Mouse (Mus musculus) embryonic facial prominence, embryonic 13.5 days (tissue): ENCODE measurements at regions not wholly inside any gene's neighbourhood (a gene's known extent, or its start where the extent isn't known, plus 50 kb on each side); places are given as distances from the start of the nearest gene placed in this dataset.

Experiments
- ATAC-seq: fragments of 200-750 bp; cut with Nextera tagmentation; 2 replicates; pipeline ENCODE4 v1.8.0; 2017; ENCODE audit warnings: low read depth; ENCODE audit not compliant: insufficient number of reproducible peaks, insufficient read depth, low FRiP score, low TSS enrichment
- H3K27ac ChIP-seq: fragments of 300-500 bp; sonication (generic); 2 replicates; pipeline ENCODE4 v1.5.1; 2015; ENCODE audit warnings: moderate library complexity, mild to moderate bottlenecking, inconsistent platforms
- H3K27me3 ChIP-seq: fragments of 300-500 bp; sonication (generic); 2 replicates; pipeline ENCODE4 v1.6.1; 2015; ENCODE audit warnings: mild to moderate bottlenecking, inconsistent platforms
- H3K36me3 ChIP-seq: fragments of 300-500 bp; sonication (generic); 2 replicates; pipeline ENCODE4 v1.6.1; 2015; ENCODE audit warnings: mild to moderate bottlenecking, inconsistent platforms
- H3K4me1 ChIP-seq: fragments of 300-500 bp; sonication (generic); 2 replicates; pipeline ENCODE4 v1.6.1; 2015; ENCODE audit warnings: inconsistent platforms
- H3K4me2 ChIP-seq: fragments of 300-500 bp; sonication (generic); 2 replicates; pipeline ENCODE4 v1.6.1; 2015; ENCODE audit warnings: moderate library complexity, mild to moderate bottlenecking, inconsistent platforms
- H3K4me3 ChIP-seq: fragments of 300-500 bp; sonication (generic); 2 replicates; pipeline ENCODE4 v1.5.1; 2015; ENCODE audit warnings: mild to moderate bottlenecking, inconsistent platforms
- H3K9ac ChIP-seq: fragments of 300-500 bp; sonication (generic); 2 replicates; pipeline ENCODE4 v1.6.1; 2015; ENCODE audit warnings: mild to moderate bottlenecking, inconsistent platforms
- H3K9me3 ChIP-seq: fragments of 300-500 bp; sonication (generic); 2 replicates; pipeline ENCODE4 v1.6.1; 2016; ENCODE audit warnings: inconsistent platforms
- WGBS: fragments of 180-500 bp; shearing (Covaris S2); methylation state at CpG from one replicate; pipeline ENCODE4 v1.1.7; 2015; ENCODE audit warnings: mixed read lengths; 5-methylcytosine and 5-hydroxymethylcytosine counted together

- no peak overlapping the region for H3K27ac ChIP-seq
- no peak overlapping the region for H3K4me3 ChIP-seq
- H3K9me3 ChIP-seq: no peaks in the 10 kb centered on the region
- H3K9ac ChIP-seq: no peak overlapping the region
- no peaks in the 10 kb centered on the region for H3K27me3 ChIP-seq
- no peak overlapping the region for H3K4me2 ChIP-seq
- no peak for ATAC-seq
- peaks cover 6% of the 10 kb centered on the region; the same call in 1 of the 2 replicates for H3K4me1 ChIP-seq
- 75% methylated on average over 6 of the region's 6 CpGs for WGBS
- no peaks in the 10 kb centered on the region for H3K36me3 ChIP-seq
Measured at GRCm38 (mm10) chr3:35400213-35400612, 353.7 kb upstream of the Atp11b start.

GRCm38 (mm10) chr3:35402666-35403065 is 351.2 kb upstream of the Atp11b start:
- Histone ChIP-seq H3K4me1 (peaks cover 6% of the 10 kb centered on the region; the same call in 1 of the 2 replicates), H3K36me3 (no peaks in the 10 kb centered on the region), H3K4me3 (no peak overlapping the region), H3K9ac (no peak overlapping the region), H3K27ac (no peak overlapping the region), H3K9me3 (no peaks in the 10 kb centered on the region), H3K4me2 (no peak overlapping the region), H3K27me3 (no peaks in the 10 kb centered on the region)
- no peak for ATAC-seq
- whole genome bisulfite sequencing: 87% methylated on average over 10 of the region's 10 CpGs

GRCm38 (mm10) chr3:35403952-35404351 is 350.0 kb upstream of the Atp11b start:
- H3K27me3 ChIP-seq: no peaks in the 10 kb centered on the region
- no peaks in the 10 kb centered on the region for H3K9me3 ChIP-seq
- 65% methylated on average over 5 of the region's 5 CpGs for WGBS
- H3K36me3 ChIP-seq: no peaks in the 10 kb centered on the region
- no peak overlapping the region for H3K27ac ChIP-seq
- H3K9ac ChIP-seq: no peak overlapping the region
- no peak overlapping the region for H3K4me2 ChIP-seq
- H3K4me3 ChIP-seq: no peak overlapping the region
- no peak for ATAC-seq
- peaks cover 6% of the 10 kb centered on the region; the same call in 1 of the 2 replicates for H3K4me1 ChIP-seq

GRCm38 (mm10) chr3:35404492-35405390 is 349.2 kb upstream of the Atp11b start:
- WGBS: 10% methylated on average over 10 of the region's 10 CpGs
- no peak for ATAC-seq
- H3K9me3 ChIP-seq: no peaks in the 10 kb centered on the region
- H3K4me2 ChIP-seq: peak overlapping the region; percentile 26
- H3K27ac ChIP-seq: no peak overlapping the region
- H3K4me1 ChIP-seq: peaks cover 6% of the 10 kb centered on the region; the same call in 1 of the 2 replicates
- H3K36me3 ChIP-seq: no peaks in the 10 kb centered on the region
- no peaks in the 10 kb centered on the region for H3K27me3 ChIP-seq
- H3K9ac ChIP-seq: 0 out of 2 replicates have a peak overlapping the region, but pooled peaks have one; percentile 27
- H3K4me3 ChIP-seq: no peak overlapping the region

- Histone ChIP-seq H3K4me1 (peaks cover 6% of the 10 kb centered on the region; the same call in 1 of the 2 replicates), H3K4me3 (no peak overlapping the region), H3K9me3 (no peaks in the 10 kb centered on the region), H3K27me3 (no peaks in the 10 kb centered on the region), H3K9ac (no peak overlapping the region), H3K36me3 (no peaks in the 10 kb centered on the region), H3K4me2 (peak overlapping the region; percentile 26; the same call in 1 of the 2 replicates), H3K27ac (no peak overlapping the region)
- no peak for ATAC-seq
- WGBS: 58% methylated on average over 14 of the region's 14 CpGs
Measured at GRCm38 (mm10) chr3:35405621-35406079, 348.3 kb upstream of the Atp11b start.

DNA sequence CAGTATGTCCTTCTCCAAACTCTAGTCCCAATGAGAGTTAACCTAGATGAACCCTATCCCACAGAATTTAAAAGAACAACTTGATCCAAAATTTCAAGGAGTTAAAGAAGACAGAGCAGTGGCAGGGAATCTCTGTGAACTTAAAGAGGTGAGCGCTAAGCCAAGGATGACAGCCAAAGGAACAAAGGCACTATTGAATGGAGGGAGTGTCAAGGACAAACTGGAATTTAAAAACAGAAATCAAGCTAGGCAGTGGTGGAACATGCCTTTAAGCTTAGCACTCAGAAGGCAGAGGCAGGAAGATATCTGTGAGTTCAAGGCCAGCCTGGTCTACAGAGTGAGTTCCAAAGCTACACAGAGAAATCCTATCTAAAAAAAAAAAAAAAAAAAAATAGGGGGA is 316.2 kb upstream of the Atp11b start:
- no peak for ATAC-seq
- no peaks in the 10 kb centered on the region for H3K4me1 ChIP-seq
- no peaks in the 10 kb centered on the region for H3K36me3 ChIP-seq
- WGBS: 86% methylated on average over 1 of the region's 1 CpGs
- H3K27ac ChIP-seq: no peak overlapping the region
- H3K4me3 ChIP-seq: no peak overlapping the region
- no peaks in the 10 kb centered on the region for H3K27me3 ChIP-seq
- no peaks in the 10 kb centered on the region for H3K9me3 ChIP-seq
- H3K9ac ChIP-seq: no peak overlapping the region
- no peak overlapping the region for H3K4me2 ChIP-seq

DNA sequence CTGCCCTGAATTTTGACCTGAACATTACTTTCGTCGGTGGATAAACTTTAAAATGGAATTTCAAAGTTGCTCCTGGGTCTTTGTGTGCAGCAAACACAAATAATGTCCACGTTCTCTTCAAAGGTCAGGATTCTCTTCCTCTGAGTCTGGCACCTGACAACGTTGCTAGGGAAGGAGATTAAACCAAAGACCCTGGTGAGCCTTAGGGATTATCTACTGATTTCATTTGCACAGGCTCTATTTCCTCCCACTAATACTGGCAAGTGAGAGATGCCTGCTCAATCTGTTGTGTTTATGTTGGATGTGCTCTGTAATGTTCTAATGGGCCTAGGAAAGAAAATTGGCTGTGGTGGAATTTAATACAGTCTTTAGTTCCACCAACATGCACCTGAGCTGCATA is 291.0 kb upstream of the Atp11b start:
- H3K27ac ChIP-seq: no peak overlapping the region
- H3K9ac ChIP-seq: no peak overlapping the region
- no peak overlapping the region for H3K4me3 ChIP-seq
- H3K9me3 ChIP-seq: no peaks in the 10 kb centered on the region
- no peak overlapping the region for H3K4me2 ChIP-seq
- H3K36me3 ChIP-seq: no peaks in the 10 kb centered on the region
- peaks cover 8% of the 10 kb centered on the region; the same call in 1 of the 2 replicates for H3K27me3 ChIP-seq
- 48% methylated on average over 4 of the region's 4 CpGs for WGBS
- ATAC-seq: no peak
- peaks cover 5% of the 10 kb centered on the region; the same call in 1 of the 2 replicates for H3K4me1 ChIP-seq

DNA sequence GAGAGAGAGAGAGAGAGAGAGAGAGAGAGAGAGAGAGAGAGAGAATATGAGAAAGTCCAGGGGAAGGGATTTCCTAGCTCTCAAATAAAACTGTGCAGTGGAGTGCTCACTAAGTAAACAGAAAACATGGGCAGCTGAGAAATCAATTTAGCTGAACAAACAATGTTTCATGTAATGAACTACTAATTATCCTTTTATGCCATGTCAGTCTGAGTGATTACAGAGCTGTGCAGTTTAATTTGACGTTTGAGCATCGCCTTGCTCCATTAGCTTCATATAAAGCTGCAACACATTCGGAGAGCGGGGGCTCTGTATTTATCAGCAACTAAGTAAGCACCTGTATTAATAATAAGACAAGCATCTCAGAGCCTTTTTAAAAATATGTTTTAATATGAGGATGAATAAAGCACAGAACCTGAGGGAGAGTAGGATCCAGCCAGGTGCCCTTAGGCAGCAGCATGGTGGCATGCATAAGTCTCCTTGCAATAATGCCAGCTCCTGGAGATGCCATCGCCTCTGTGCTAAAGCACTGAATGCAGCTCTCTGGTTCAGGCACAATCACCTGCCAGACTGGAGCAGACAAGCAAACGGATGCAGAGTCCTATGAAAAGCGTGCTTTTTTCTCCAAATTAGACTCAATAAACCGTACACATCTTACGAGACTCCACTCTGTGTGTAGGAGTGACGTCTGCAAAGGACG is 289.5 kb upstream of the Atp11b start:
- ATAC-seq: no peak
- H3K4me2 ChIP-seq: no peak overlapping the region
- H3K36me3 ChIP-seq: no peaks in the 10 kb centered on the region
- H3K27ac ChIP-seq: no peak overlapping the region
- H3K27me3 ChIP-seq: peaks cover 8% of the 10 kb centered on the region; the same call in 1 of the 2 replicates
- H3K4me3 ChIP-seq: no peak overlapping the region
- 77% methylated on average over 11 of the region's 11 CpGs for WGBS
- no peak overlapping the region for H3K9ac ChIP-seq
- peaks cover 6% of the 10 kb centered on the region; the same call in 1 of the 2 replicates for H3K4me1 ChIP-seq
- no peaks in the 10 kb centered on the region for H3K9me3 ChIP-seq

DNA sequence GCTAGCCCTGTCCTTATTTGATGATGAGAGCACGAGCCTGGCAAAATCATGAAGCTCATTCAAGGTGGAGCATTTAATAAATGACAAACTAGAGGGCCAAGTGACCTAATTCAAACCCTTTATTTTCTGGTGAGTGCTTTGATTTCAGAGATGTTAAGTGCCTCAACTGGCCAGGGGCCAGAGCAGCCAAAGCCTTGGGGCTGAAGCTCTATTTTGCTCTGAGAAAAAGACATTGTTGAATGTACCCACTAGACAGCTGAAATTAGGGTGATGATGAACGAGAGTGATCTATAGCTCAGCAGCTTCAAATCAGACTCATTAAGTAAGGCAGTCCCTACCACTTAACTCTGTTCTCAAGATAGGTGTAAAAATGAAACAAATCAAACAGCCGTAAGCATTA is 287.9 kb upstream of the Atp11b start:
- no peaks in the 10 kb centered on the region for H3K9me3 ChIP-seq
- WGBS: 74% methylated on average over 3 of the region's 3 CpGs
- H3K9ac ChIP-seq: no peak overlapping the region
- no peak overlapping the region for H3K4me2 ChIP-seq
- H3K4me3 ChIP-seq: no peak overlapping the region
- peaks cover 8% of the 10 kb centered on the region; the same call in 1 of the 2 replicates for H3K27me3 ChIP-seq
- peaks cover 6% of the 10 kb centered on the region; the same call in 1 of the 2 replicates for H3K4me1 ChIP-seq
- no peak overlapping the region for H3K27ac ChIP-seq
- ATAC-seq: no peak
- no peaks in the 10 kb centered on the region for H3K36me3 ChIP-seq

GRCm38 (mm10) chr3:35473351-35473750 is 280.6 kb upstream of the Atp11b start:
- H3K9me3 ChIP-seq: no peaks in the 10 kb centered on the region
- H3K4me3 ChIP-seq: no peak overlapping the region
- no peaks in the 10 kb centered on the region for H3K36me3 ChIP-seq
- H3K4me1 ChIP-seq: peaks cover 11% of the 10 kb centered on the region
- H3K4me2 ChIP-seq: no peak overlapping the region
- no peak overlapping the region for H3K27ac ChIP-seq
- no peak overlapping the region for H3K9ac ChIP-seq
- 86% methylated on average over 7 of the region's 7 CpGs for WGBS
- no peak for ATAC-seq
- H3K27me3 ChIP-seq: no peaks in the 10 kb centered on the region

- no peak for ATAC-seq
- WGBS: 31% methylated on average over 6 of the region's 6 CpGs
- peaks cover 11% of the 10 kb centered on the region for H3K4me1 ChIP-seq
Measured at GRCm38 (mm10) chr3:35474361-35474760, 279.5 kb upstream of the Atp11b start.

More at GRCm38 (mm10) chr3:35474361-35474760, 279.5 kb upstream of the Atp11b start:
- Histone ChIP-seq H3K9ac (no peak overlapping the region), H3K4me3 (no peak overlapping the region), H3K27ac (no peak overlapping the region), H3K27me3 (no peaks in the 10 kb centered on the region), H3K4me2 (no peak overlapping the region), H3K36me3 (no peaks in the 10 kb centered on the region), H3K9me3 (no peaks in the 10 kb centered on the region)
